9 mouse cellular contexts compared by ENCODE assay signal in genomic region chr6:113494258-113494788, GRCm38 (mm10). TPM values are rescaled to one million over a fixed set of nuclear protein-coding genes. Genes with fewer than 3 reads are reported as not detected.
DNase-seq lines count a peak whose midpoint lies in the region; ATAC-seq and TF ChIP-seq lines count a peak whose summit lies in the region.
"Had no signal": no experiment of that assay in that cellular context is flagged by ENCODE, and none has a peak within 500 bp of the region (broad histone marks: within the 10 kb centered on the region; RNA-seq: fewer than 3 reads in every experiment).

No protein-coding gene starts in this region.

- peak; percentile 75 for ATAC-seq in hindbrain, embryonic 16.5 days

- H3K4me2 ChIP-seq in hindbrain, embryonic 16.5 days (ENCODE audit: low read length), result peak overlapping the region; percentile 60

- peak; percentile 88 for DNase-seq in WW6 (ENCODE audit: low read depth, low spot score)
- DNase-seq in gastrocnemius, adult 8-10 months (ENCODE audit: low spot score in 2 of 2), result peak; percentile 42 to 59
- DNase-seq in left cerebral cortex, adult 2 months (ENCODE audit: extremely low spot score in 1 of 2, low spot score in 2 of 2), result peak; percentile 73 to 77
- peak; percentile 90 for DNase-seq in lung, postnatal 4 days
- DNase-seq in retina, embryonic 14.5 days (ENCODE audit: low spot score), result peak; percentile 84
- DNase-seq in thymus, postnatal 36 days, result peak; percentile 84 to 87

- peaks cover 3% of the 10 kb centered on the region; the same call in 1 of the 2 replicates for H3K4me1 ChIP-seq in cortical plate, adult 2 months (ENCODE audit: control insufficient read depth, insufficient read depth, low read length)
- H3K4me1 ChIP-seq in hindbrain, embryonic 16.5 days (ENCODE audit: control insufficient read depth, insufficient read depth, low read depth, low read length), result peaks cover 9% of the 10 kb centered on the region

- WGBS in hindbrain, embryonic 16.5 days, result 2% methylated on average over 50 of the region's 54 CpGs

- 0 out of 2 replicates have a peak overlapping the region, but pooled peaks have one; percentile 4 for H3K4me3 ChIP-seq in cortical plate, adult 2 months (ENCODE audit: insufficient read depth, low read length)
- peak overlapping the region; percentile 37 for H3K4me3 ChIP-seq in hindbrain, embryonic 16.5 days (ENCODE audit: low read length)
- H3K4me3 ChIP-seq in left cerebral cortex, adult 2 months, result peak overlapping the region; percentile 37

- intact Hi-C loops in left cerebral cortex, adult 2 months (cut with DNase I), result no loop called here

- H3K9me3 ChIP-seq in hindbrain, embryonic 16.5 days (ENCODE audit: control insufficient read depth, low read length), result no peaks in the 10 kb centered on the region

- peak; percentile 47 for TF ChIP-seq CTCF in cortical plate, adult 2 months (IDR thresholded peaks at IDR 0.05; ENCODE audit: extremely low read depth, insufficient read depth, low read length)
- peak; percentile 74 for TF ChIP-seq CTCF in left cerebral cortex, adult 2 months (IDR thresholded peaks at IDR 0.05)

- peak overlapping the region; percentile 53; the same call in 1 of the 2 replicates for H3K27ac ChIP-seq in cortical plate, adult 2 months (ENCODE audit: insufficient read depth, low read length)
- H3K27ac ChIP-seq in hindbrain, embryonic 16.5 days (ENCODE audit: low read depth, low read length), result peak overlapping the region; percentile 41; the same call in 1 of the 2 replicates
- H3K27ac ChIP-seq in left cerebral cortex, adult 2 months, result peak overlapping the region; percentile 76
- H3K27ac ChIP-seq: macrophage had no signal

- no peak; the same call in 1 of the 2 replicates for TF ChIP-seq POLR2A in cortical plate, adult 2 months (IDR thresholded peaks at IDR 0.05; ENCODE audit: extremely low read depth, insufficient read depth, low read length)

- peaks cover 24% of the 10 kb centered on the region; the same call in 1 of the 2 replicates for H3K36me3 ChIP-seq in hindbrain, embryonic 16.5 days (ENCODE audit: control insufficient read depth, insufficient read depth, low read length)

- H3K27me3 ChIP-seq in hindbrain, embryonic 16.5 days (replicated peaks; ENCODE audit: control insufficient read depth, insufficient read depth, low read length), result no peaks in the 10 kb centered on the region; the same call in none of the 2 replicates

- H3K9ac ChIP-seq in hindbrain, embryonic 16.5 days (ENCODE audit: low read depth, low read length), result peak overlapping the region; percentile 48

RNA-seq across cellular contexts. Expression of gene Prrt3, which starts 7.4 kb away (rescaled TPM):
- 46.2 and 46.3 TPM in 2 replicates for polyA plus RNA-seq in cortical plate, adult 2 months (2012; rRNA removed)
- total RNA-seq in gastrocnemius, adult 8-10 months (2022), result not detected
- 14.2 and 14.5 TPM in 2 replicates for polyA plus RNA-seq in hindbrain, embryonic 16.5 days (2015; fragmentation: Nextera tagmentation; extraction: Ambion mirVana)
- total RNA-seq in left cerebral cortex, adult 2 months (2021), result 10 to 100 TPM; 54.9 to 61.1 TPM
- polyA plus RNA-seq: macrophage had no signal

RNA-seq across cellular contexts. Expression of gene Creld1, which starts 11.2 kb away (rescaled TPM):
- polyA plus RNA-seq in cortical plate, adult 2 months (2012; rRNA removed), result 60.2 and 62.8 TPM in 2 replicates
- total RNA-seq in gastrocnemius, adult 8-10 months (2022), result 10 to 100 TPM; 46.7 to 56.2 (median 49.2) TPM
- polyA plus RNA-seq in hindbrain, embryonic 16.5 days (2015; fragmentation: Nextera tagmentation; extraction: Ambion mirVana), result 92.9 and 96.4 TPM in 2 replicates
- total RNA-seq in left cerebral cortex, adult 2 months (2021), result 100 to 1,000 TPM; 116 to 117 TPM

RNA-seq across cellular contexts. Expression of gene Il17rc, which starts 23.1 kb away (rescaled TPM):
- 6.9 and 7.3 TPM in 2 replicates for polyA plus RNA-seq in cortical plate, adult 2 months (2012; rRNA removed)
- 1 to 10 TPM; 3.9 to 7.5 (median 4.7) TPM for total RNA-seq in gastrocnemius, adult 8-10 months (2022)
- 4.4 and 5.9 TPM in 2 replicates for polyA plus RNA-seq in hindbrain, embryonic 16.5 days (2015; fragmentation: Nextera tagmentation; extraction: Ambion mirVana)
- total RNA-seq in left cerebral cortex, adult 2 months (2021), result 1 to 10 TPM; 4.4 to 5.1 TPM
- polyA plus RNA-seq: macrophage had no signal

RNA-seq across cellular contexts. Expression of gene Il17re, which starts 36.0 kb away (rescaled TPM):
- polyA plus RNA-seq in cortical plate, adult 2 months (2012; rRNA removed), result 0.42 and 0.75 TPM in 2 replicates
- under 1 TPM; 0.12 to 0.44 (median 0.28) TPM for total RNA-seq in gastrocnemius, adult 8-10 months (2022)
- 0.26 and 0.34 TPM in 2 replicates for polyA plus RNA-seq in hindbrain, embryonic 16.5 days (2015; fragmentation: Nextera tagmentation; extraction: Ambion mirVana)
- total RNA-seq in left cerebral cortex, adult 2 months (2021), result under 1 TPM; 0.49 to 0.50 TPM
- polyA plus RNA-seq: macrophage had no signal

RNA-seq across cellular contexts. Expression of gene Emc3, which starts 37.1 kb away (rescaled TPM):
- polyA plus RNA-seq in cortical plate, adult 2 months (2012; rRNA removed), result 90.0 and 95.2 TPM in 2 replicates
- total RNA-seq in gastrocnemius, adult 8-10 months (2022), result 10 to 100 TPM; 51.5 to 58.0 (median 55.0) TPM
- 120 and 124 TPM in 2 replicates for polyA plus RNA-seq in hindbrain, embryonic 16.5 days (2015; fragmentation: Nextera tagmentation; extraction: Ambion mirVana)
- 10 to 100 TPM; 76.5 to 77.5 TPM for total RNA-seq in left cerebral cortex, adult 2 months (2021)

Comparison
In these comparisons a context has a peak if more than half of its experiments do, and no peak if none do; other contexts are left out.
1. Peak in every context shown above with its lines: DNase-seq, ATAC-seq, H3K4me3 ChIP-seq and H3K27ac ChIP-seq.
2. RNA of gene Prrt3, which starts 7.4 kb away (total RNA-seq): 54.9 to 61.1 TPM in left cerebral cortex, adult 2 months; not detected in gastrocnemius, adult 8-10 months; every median in the first group is over 10 times any median in the second.